Mouse (Mus musculus) C2C12 (cell line): ENCODE data around the gene Meaf6. TPM values are rescaled to one million over a fixed set of nuclear protein-coding genes. Genes with fewer than 3 reads are reported as not detected.

ENCODE experiments used
- H3K27me3 ChIP-seq: one replicate; pipeline ENCODE4 v1.6.1; 2011; ENCODE audit not compliant: control insufficient read depth, insufficient read depth, insufficient read length
- H3K36me3 ChIP-seq: one replicate; pipeline ENCODE4 v1.6.1; 2011; ENCODE audit not compliant: control insufficient read depth, insufficient read depth
- H3K4me3 ChIP-seq: one replicate; pipeline ENCODE4 v1.5.1; 2011; ENCODE audit warnings: mild to moderate bottlenecking, control low read depth; ENCODE audit not compliant: poor library complexity, insufficient read depth, severe bottlenecking
- H3K79me2 ChIP-seq: one replicate; pipeline ENCODE4 v1.6.1; 2011; ENCODE audit not compliant: control insufficient read depth, insufficient read depth
- H3K79me3 ChIP-seq: one replicate; pipeline ENCODE4 v1.6.1; 2011; ENCODE audit warnings: low read depth, control low read depth
- H3ac ChIP-seq: one replicate; pipeline ENCODE3; 2011; ENCODE audit warnings: low read depth; ENCODE audit not compliant: control insufficient read depth, insufficient read length
- CEBPB ChIP-seq: IDR thresholded peaks from one replicate; pipeline ENCODE4 v1.6.1; 2011; ENCODE audit warnings: low read depth, mild to moderate bottlenecking, control low read depth, moderate library complexity
- CTCF ChIP-seq: IDR thresholded peaks from one replicate; pipeline ENCODE4 v1.5.1; 2011; ENCODE audit not compliant: control insufficient read depth, insufficient read depth, insufficient read length
- FOSL1 ChIP-seq: IDR thresholded peaks from one replicate; pipeline ENCODE4 v1.8.0; 2011; ENCODE audit warnings: mild to moderate bottlenecking, low read length; ENCODE audit not compliant: poor library complexity, insufficient read depth, severe bottlenecking
- MAX ChIP-seq: IDR thresholded peaks from one replicate; pipeline ENCODE4 v1.6.1; 2011; ENCODE audit warnings: mild to moderate bottlenecking, control low read depth
- MYOD1 ChIP-seq: IDR thresholded peaks from one replicate; pipeline ENCODE4 v1.6.1; 2011; ENCODE audit warnings: low read depth; ENCODE audit not compliant: control insufficient read depth, insufficient read length
- MYOG ChIP-seq: IDR thresholded peaks from one replicate; pipeline ENCODE4 v1.6.1; 2011; ENCODE audit not compliant: control insufficient read depth, insufficient read length; ENCODE audit errors: extremely low read depth
- USF1 ChIP-seq: IDR thresholded peaks from one replicate; pipeline ENCODE4 v1.6.1; 2011; ENCODE audit warnings: low read depth, mild to moderate bottlenecking, control low read depth, moderate library complexity
- polyA plus RNA-seq: library from polyadenylated mRNA; unstranded; fragments of >200 nt; fragmentation: generic; extraction: Trizol; gene quantifications from one replicate; pipeline ENCODE4 v1.2.1, GENCODE M21; 2012; ENCODE audit warnings: missing spikeins

Gene Meaf6
- polyA plus RNA-seq, 1 experiment: 31.3 TPM

- Histone ChIP-seq H3K27me3 (no peaks in the 10 kb centered on the region), H3ac (no peak overlapping the region), H3K36me3 (no peaks in the 10 kb centered on the region), H3K79me2 (no peaks in the 10 kb centered on the region), H3K79me3 (no peaks in the 10 kb centered on the region), H3K4me3 (no peak overlapping the region)
- TF ChIP-seq FOSL1 (no peak), USF1 (no peak), CEBPB (no peak), MYOG (no peak), MAX (no peak), MYOD1 (no peak), CTCF (no peak)
These were observed 49.3 kb downstream of the Meaf6 start for GRCm38 (mm10) chr4:125134192-125134591.

- no peaks in the 10 kb centered on the region for H3K79me3 ChIP-seq
- no peaks in the 10 kb centered on the region for H3K79me2 ChIP-seq
- H3K36me3 ChIP-seq: no peaks in the 10 kb centered on the region
- TF ChIP-seq MYOG (no peak), CTCF (no peak), MYOD1 (no peak), FOSL1 (no peak)
- H3ac ChIP-seq: no peak overlapping the region
- no peaks in the 10 kb centered on the region for H3K27me3 ChIP-seq
- H3K4me3 ChIP-seq: no peak overlapping the region
These were observed 49.7 kb downstream of the Meaf6 start for GRCm38 (mm10) chr4:125134631-125135030.

- Histone ChIP-seq H3K79me3 (no peaks in the 10 kb centered on the region), H3K36me3 (no peaks in the 10 kb centered on the region), H3K4me3 (no peak overlapping the region), H3ac (no peak overlapping the region), H3K27me3 (no peaks in the 10 kb centered on the region), H3K79me2 (no peaks in the 10 kb centered on the region)
- TF ChIP-seq MYOD1 (no peak), MAX (no peak), MYOG (no peak)
These were observed 50.3 kb downstream of the Meaf6 start for GRCm38 (mm10) chr4:125135076-125135855.

- Histone ChIP-seq H3K4me3 (no peak overlapping the region), H3K79me3 (no peaks in the 10 kb centered on the region), H3K79me2 (no peaks in the 10 kb centered on the region), H3K36me3 (no peaks in the 10 kb centered on the region), H3K27me3 (no peaks in the 10 kb centered on the region), H3ac (no peak overlapping the region)
- TF ChIP-seq USF1 (no peak), MYOG (no peak), MAX (no peak), MYOD1 (no peak), CTCF (no peak), FOSL1 (no peak), CEBPB (no peak)
These were observed 51.5 kb downstream of the Meaf6 start for GRCm38 (mm10) chr4:125136303-125136888.

GRCm38 (mm10) chr4:125138321-125138720 is 53.4 kb downstream of the Meaf6 start:
- no peaks in the 10 kb centered on the region for H3K36me3 ChIP-seq
- H3K79me2 ChIP-seq: no peaks in the 10 kb centered on the region
- no peaks in the 10 kb centered on the region for H3K27me3 ChIP-seq
- no peaks in the 10 kb centered on the region for H3K79me3 ChIP-seq
- TF ChIP-seq CTCF (no peak), FOSL1 (no peak), MAX (no peak), MYOD1 (no peak), CEBPB (no peak)
- no peak overlapping the region for H3ac ChIP-seq
- H3K4me3 ChIP-seq: no peak overlapping the region

- TF ChIP-seq USF1: no peak
- no peak for TF ChIP-seq CTCF
- no peak for TF ChIP-seq MAX
- no peak for TF ChIP-seq MYOD1
- TF ChIP-seq CEBPB: no peak
- TF ChIP-seq FOSL1: no peak
- TF ChIP-seq MYOG: no peak
- no peaks in the 10 kb centered on the region for H3K79me2 ChIP-seq
- no peaks in the 10 kb centered on the region for H3K27me3 ChIP-seq
- no peak overlapping the region for H3K4me3 ChIP-seq
- no peaks in the 10 kb centered on the region for H3K36me3 ChIP-seq
- no peaks in the 10 kb centered on the region for H3K79me3 ChIP-seq
- no peak overlapping the region for H3ac ChIP-seq
These were observed 59.3 kb downstream of the Meaf6 start for GRCm38 (mm10) chr4:125144211-125144610.
